Mouse (Mus musculus): Measurements from ENCODE around the gene Bsph1.

Gene Bsph1

DNA sequence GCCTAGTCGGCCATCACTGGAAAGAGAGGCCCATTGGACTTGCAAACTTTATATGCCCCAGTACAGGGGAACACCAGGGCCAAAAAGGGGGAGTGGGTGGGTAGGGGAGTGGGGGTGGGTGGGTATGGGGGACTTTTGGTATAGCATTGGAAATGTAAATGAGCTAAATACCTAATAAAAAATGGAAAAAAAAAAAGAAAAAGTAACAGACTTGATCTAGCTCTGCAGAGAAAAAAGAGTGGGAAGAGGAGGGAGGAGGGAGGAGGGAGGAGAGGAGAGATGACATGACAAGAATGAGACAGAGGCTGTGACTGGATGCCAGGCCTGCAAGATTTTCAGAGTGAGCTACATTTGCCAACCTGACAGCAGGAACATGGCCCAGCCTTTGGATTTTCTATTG lies at the start of gene Bsph1:
Gene Bsph1, plus strand, starts transcription at position 301 of the 400 bp plus-strand sequence.
- WGBS, result 65% methylated on average over 1 of the region's 1 CpGs

DNA sequence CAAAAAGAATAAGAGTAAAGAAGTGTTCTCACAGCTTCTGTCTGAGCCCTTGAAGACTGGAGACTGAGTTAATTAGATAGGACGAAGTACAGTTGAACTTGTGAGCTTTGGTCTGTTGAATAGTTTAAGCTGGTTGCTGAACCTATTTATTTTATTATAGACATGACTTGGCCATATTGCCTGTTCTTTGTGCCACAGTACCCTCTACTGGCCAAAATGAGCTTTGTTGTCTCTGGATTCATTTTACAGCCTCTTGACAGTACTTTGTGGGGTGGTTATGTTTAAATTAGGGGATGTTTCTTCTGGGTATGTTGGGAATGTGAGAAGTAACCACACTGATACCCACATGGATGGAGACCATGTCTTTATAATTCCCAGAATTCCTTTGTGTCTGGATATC lies 60.9 kb downstream of the Bsph1 start:
- WGBS, result 69% methylated on average over 1 of the region's 1 CpGs

Data from cerebral cortex, adult 2 months (tissue).